Mouse (Mus musculus): ENCODE measurements around the gene Txnip.

DNA sequence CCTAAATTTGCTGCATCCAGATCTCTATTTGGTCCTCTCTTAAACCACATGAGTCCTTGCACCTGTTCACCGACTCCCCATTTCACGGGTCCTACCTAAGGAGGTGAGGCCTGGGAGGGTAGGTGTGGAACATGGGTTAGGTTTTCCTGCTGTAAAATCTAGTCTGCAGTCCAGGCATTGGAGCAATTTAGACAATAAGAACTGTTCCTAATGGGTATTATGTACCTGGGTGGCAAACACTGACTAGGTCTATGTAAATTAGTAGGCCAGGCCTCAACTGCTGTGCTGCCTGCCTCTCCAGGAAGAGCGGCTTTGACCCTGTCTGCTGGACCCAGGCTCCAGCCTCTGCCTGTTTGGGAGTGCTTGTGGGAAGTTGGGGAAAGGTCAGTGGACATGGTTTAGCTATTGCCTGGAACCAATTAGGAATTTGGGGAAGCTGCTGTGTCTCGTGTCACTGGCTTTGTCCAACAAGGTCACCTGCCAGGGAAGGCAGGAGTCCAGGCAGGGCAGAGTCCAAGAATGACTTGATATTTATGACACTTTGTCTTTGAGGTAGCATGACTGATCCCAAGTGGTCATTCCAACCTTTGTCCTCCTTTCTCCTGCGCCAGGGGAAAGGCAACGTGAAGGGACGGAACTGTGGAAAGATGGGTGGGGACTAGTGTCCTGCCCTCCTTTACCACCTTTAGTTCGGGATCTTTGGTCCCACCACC is 17.7 kb downstream of the Txnip start:
- TF ChIP-seq GATA1 (IDR thresholded peaks at IDR 0.05; ENCODE audit: borderline replicate concordance, low read length): no peak
- TF ChIP-seq FLI1 (IDR thresholded peaks at IDR 0.05; ENCODE audit: low read length): no peak

Measured in megakaryocyte, embryonic 14.5 days (primary cell).